Mouse (Mus musculus) forebrain, embryonic 11.5 days (tissue): ENCODE measurements at regions not wholly inside any gene's neighbourhood (a gene's known extent, or its start where the extent isn't known, plus 50 kb on each side); places are given as distances from the start of the nearest gene placed in this dataset.

Source experiments
- ATAC-seq: fragments of 200-750 bp; cut with Nextera tagmentation; replicated peaks from 2 replicates; pipeline ENCODE4 v1.8.0; 2017; ENCODE audit warnings: moderate TSS enrichment; ENCODE audit not compliant: low FRiP score
- DNase-seq: peaks from one replicate; pipeline ENCODE4 v3.0.0-alpha.2; 2017; ENCODE audit warnings: low spot score
- H3K27ac ChIP-seq: fragments of 300-500 bp; sonication (generic); 2 replicates; pipeline ENCODE4 v1.5.1; 2014; ENCODE audit warnings: low read depth, low read length
- H3K27me3 ChIP-seq: fragments of 300-500 bp; sonication (generic); 2 replicates; pipeline ENCODE4 v1.6.1; 2014; ENCODE audit warnings: mild to moderate bottlenecking, low read length, mixed read lengths; ENCODE audit not compliant: control insufficient read depth, insufficient read depth
- H3K36me3 ChIP-seq: fragments of 300-500 bp; sonication (generic); 2 replicates; pipeline ENCODE4 v1.6.1; 2014; ENCODE audit warnings: mild to moderate bottlenecking, low read length, moderate library complexity, mixed read lengths; ENCODE audit not compliant: control insufficient read depth, insufficient read depth
- H3K4me1 ChIP-seq: fragments of 300-500 bp; sonication (generic); replicated peaks from 2 replicates; pipeline ENCODE4 v1.6.1; 2014; ENCODE audit warnings: low read length, mixed read lengths; ENCODE audit not compliant: control insufficient read depth, insufficient read depth
- H3K4me2 ChIP-seq: fragments of 300-500 bp; sonication (generic); 2 replicates; pipeline ENCODE4 v1.6.1; 2014; ENCODE audit warnings: low read depth, mild to moderate bottlenecking, low read length, moderate library complexity, mixed read lengths; ENCODE audit not compliant: severe bottlenecking
- H3K4me3 ChIP-seq: fragments of 300-500 bp; sonication (generic); 2 replicates; pipeline ENCODE4 v1.5.1; 2014; ENCODE audit warnings: low read depth, low read length
- H3K9ac ChIP-seq: fragments of 300-500 bp; sonication (generic); 2 replicates; pipeline ENCODE4 v1.6.1; 2014; ENCODE audit warnings: low read length
- H3K9me3 ChIP-seq: fragments of 300-500 bp; sonication (generic); 2 replicates; pipeline ENCODE4 v1.6.1; 2016; ENCODE audit warnings: low read length, mixed read lengths; ENCODE audit not compliant: control insufficient read depth
- WGBS: fragments of 180-500 bp; shearing (Covaris S2); extraction: QIAGEN DNeasy Blood & Tissue Kit; methylation state at CpG from one replicate; pipeline ENCODE4 v1.1.7; 2014; 5-methylcytosine and 5-hydroxymethylcytosine counted together

- H3K9me3 ChIP-seq = no peaks in the 10 kb centered on the region
- DNase-seq = no peak
- ATAC-seq = no peak
- no peaks in the 10 kb centered on the region for H3K4me1 ChIP-seq
- WGBS = 28% methylated on average over 4 of the region's 4 CpGs
- no peak overlapping the region for H3K9ac ChIP-seq
- no peak overlapping the region for H3K4me3 ChIP-seq
- H3K27me3 ChIP-seq = no peaks in the 10 kb centered on the region
- H3K36me3 ChIP-seq = no peaks in the 10 kb centered on the region
- no peak overlapping the region for H3K27ac ChIP-seq
- no peak overlapping the region for H3K4me2 ChIP-seq
Measured at GRCm38 (mm10) chr17:59762068-59762467, 748.9 kb upstream of the Nudt12 start.

- ATAC-seq (no peak), DNase-seq (no peak)
- Histone ChIP-seq H3K4me2 (no peak overlapping the region), H3K4me3 (no peak overlapping the region), H3K9me3 (no peaks in the 10 kb centered on the region), H3K27me3 (no peaks in the 10 kb centered on the region), H3K36me3 (no peaks in the 10 kb centered on the region), H3K27ac (no peak overlapping the region), H3K4me1 (no peaks in the 10 kb centered on the region), H3K9ac (no peak overlapping the region)
- 88% methylated on average over 5 of the region's 5 CpGs for WGBS
Measured at GRCm38 (mm10) chr17:59760889-59761288, 747.7 kb upstream of the Nudt12 start.

- Histone ChIP-seq H3K27me3 (no peaks in the 10 kb centered on the region), H3K4me3 (no peak overlapping the region), H3K4me1 (no peaks in the 10 kb centered on the region), H3K4me2 (no peak overlapping the region), H3K9ac (no peak overlapping the region), H3K9me3 (no peaks in the 10 kb centered on the region), H3K27ac (no peak overlapping the region), H3K36me3 (no peaks in the 10 kb centered on the region)
- WGBS = 82% methylated on average over 1 of the region's 1 CpGs
- DNase-seq = no peak
- no peak for ATAC-seq
Measured at GRCm38 (mm10) chr17:59746106-59746505, 732.9 kb upstream of the Nudt12 start.
